Mouse (Mus musculus): ENCODE data around the gene Ccdc91. TPM values are rescaled to one million over a fixed set of nuclear protein-coding genes. Genes with fewer than 3 reads are reported as not detected.

The Ccdc91 gene
- total and polyA plus RNA-seq, 2 experiments = 19.8 to 30.8 TPM

GRCm38 (mm10) chr6:147481141-147481540 lies 5.5 kb downstream of the Ccdc91 start:
- Histone ChIP-seq H3K27me3 (ENCODE audit: control insufficient read depth, insufficient read depth, low read length) (no peaks in the 10 kb centered on the region), H3K4me3 (ENCODE audit: insufficient read depth, low read depth, low read length) (no peak overlapping the region), H3K79me2 (ENCODE audit: control insufficient read depth, insufficient read depth, low read length) (peaks cover 7% of the 10 kb centered on the region; the same call in 1 of the 2 replicates), H3K27ac (replicated peaks; ENCODE audit: insufficient read depth, low read depth, low read length) (no peak overlapping the region), H3K4me1 (ENCODE audit: control insufficient read depth, insufficient read depth, low read length) (peaks cover 4% of the 10 kb centered on the region; the same call in 1 of the 2 replicates), H3K9ac (ENCODE audit: low read depth, low read length) (no peak overlapping the region), H3K36me3 (ENCODE audit: control insufficient read depth, insufficient read depth, low read length) (no peaks in the 10 kb centered on the region)
- 96% methylated on average over 5 of the region's 5 CpGs for WGBS
- DNase-seq (ENCODE audit: extremely low read depth, low read depth, low spot score) = no peak
- TF ChIP-seq POLR2A (IDR thresholded peaks at IDR 0.05; ENCODE audit: extremely low read depth, insufficient read depth, low read length) (no peak), CTCF (IDR thresholded peaks at IDR 0.05; ENCODE audit: low read depth, low read length) (no peak)

- H3K27ac ChIP-seq (replicated peaks; ENCODE audit: insufficient read depth, low read depth, low read length) = no peak overlapping the region
- TF ChIP-seq CTCF (IDR thresholded peaks at IDR 0.05; ENCODE audit: low read depth, low read length) (no peak), POLR2A (IDR thresholded peaks at IDR 0.05; ENCODE audit: extremely low read depth, insufficient read depth, low read length) (no peak)
- H3K4me1 ChIP-seq (ENCODE audit: control insufficient read depth, insufficient read depth, low read length) = no peaks in the 10 kb centered on the region
- WGBS = 98% methylated on average over 3 of the region's 3 CpGs
- H3K9ac ChIP-seq (ENCODE audit: low read depth, low read length) = no peak overlapping the region
- 0 out of 2 replicates have a peak, but pooled peaks cover 2% of the 10 kb centered on the region for H3K27me3 ChIP-seq (ENCODE audit: control insufficient read depth, insufficient read depth, low read length)
- H3K79me2 ChIP-seq (ENCODE audit: control insufficient read depth, insufficient read depth, low read length) = no peaks in the 10 kb centered on the region; the same call in 1 of the 2 replicates
- no peak for DNase-seq (ENCODE audit: extremely low read depth, low read depth, low spot score)
- H3K36me3 ChIP-seq (ENCODE audit: control insufficient read depth, insufficient read depth, low read length) = peaks cover 3% of the 10 kb centered on the region; the same call in 1 of the 2 replicates
- H3K4me3 ChIP-seq (ENCODE audit: insufficient read depth, low read depth, low read length) = no peak overlapping the region
These were observed 14.5 kb downstream of the Ccdc91 start for GRCm38 (mm10) chr6:147490120-147490519.

- Histone ChIP-seq H3K4me3 (ENCODE audit: insufficient read depth, low read depth, low read length) (no peak overlapping the region), H3K9ac (ENCODE audit: low read depth, low read length) (no peak overlapping the region), H3K27me3 (ENCODE audit: control insufficient read depth, insufficient read depth, low read length) (0 out of 2 replicates have a peak, but pooled peaks cover 2% of the 10 kb centered on the region), H3K4me1 (ENCODE audit: control insufficient read depth, insufficient read depth, low read length) (no peaks in the 10 kb centered on the region), H3K36me3 (ENCODE audit: control insufficient read depth, insufficient read depth, low read length) (peaks cover 3% of the 10 kb centered on the region; the same call in 1 of the 2 replicates), H3K79me2 (ENCODE audit: control insufficient read depth, insufficient read depth, low read length) (no peaks in the 10 kb centered on the region; the same call in 1 of the 2 replicates), H3K27ac (replicated peaks; ENCODE audit: insufficient read depth, low read depth, low read length) (no peak overlapping the region)
- TF ChIP-seq POLR2A (IDR thresholded peaks at IDR 0.05; ENCODE audit: extremely low read depth, insufficient read depth, low read length) (no peak), CTCF (IDR thresholded peaks at IDR 0.05; ENCODE audit: low read depth, low read length) (no peak)
- DNase-seq (ENCODE audit: extremely low read depth, low read depth, low spot score) = no peak
- 84% methylated on average over 4 of the region's 4 CpGs for WGBS
These were observed 16.9 kb downstream of the Ccdc91 start for GRCm38 (mm10) chr6:147492551-147492950.

GRCm38 (mm10) chr6:147501439-147501838 lies 25.8 kb downstream of the Ccdc91 start:
- Histone ChIP-seq H3K4me3 (ENCODE audit: insufficient read depth, low read depth, low read length) (no peak overlapping the region), H3K36me3 (ENCODE audit: control insufficient read depth, insufficient read depth, low read length) (no peaks in the 10 kb centered on the region), H3K27me3 (ENCODE audit: control insufficient read depth, insufficient read depth, low read length) (no peaks in the 10 kb centered on the region), H3K9ac (ENCODE audit: low read depth, low read length) (no peak overlapping the region), H3K27ac (replicated peaks; ENCODE audit: insufficient read depth, low read depth, low read length) (no peak overlapping the region), H3K4me1 (ENCODE audit: control insufficient read depth, insufficient read depth, low read length) (no peaks in the 10 kb centered on the region; the same call in 1 of the 2 replicates), H3K79me2 (ENCODE audit: control insufficient read depth, insufficient read depth, low read length) (peaks cover 6% of the 10 kb centered on the region; the same call in 1 of the 2 replicates)
- TF ChIP-seq CTCF (IDR thresholded peaks at IDR 0.05; ENCODE audit: low read depth, low read length) (no peak), POLR2A (IDR thresholded peaks at IDR 0.05; ENCODE audit: extremely low read depth, insufficient read depth, low read length) (no peak)
- WGBS = 95% methylated on average over 3 of the region's 3 CpGs
- no peak for DNase-seq (ENCODE audit: extremely low read depth, low read depth, low spot score)

- peaks cover 4% of the 10 kb centered on the region; the same call in 1 of the 2 replicates for H3K79me2 ChIP-seq (ENCODE audit: control insufficient read depth, insufficient read depth, low read length)
- H3K4me1 ChIP-seq (ENCODE audit: control insufficient read depth, insufficient read depth, low read length) = no peaks in the 10 kb centered on the region
- no peak overlapping the region for H3K4me3 ChIP-seq (ENCODE audit: insufficient read depth, low read depth, low read length)
- H3K27ac ChIP-seq (replicated peaks; ENCODE audit: insufficient read depth, low read depth, low read length) = no peak overlapping the region
- WGBS = 79% methylated on average over 9 of the region's 9 CpGs
- H3K9ac ChIP-seq (ENCODE audit: low read depth, low read length) = no peak overlapping the region
- DNase-seq (ENCODE audit: extremely low read depth, low read depth, low spot score) = no peak
- TF ChIP-seq CTCF (IDR thresholded peaks at IDR 0.05; ENCODE audit: low read depth, low read length) (no peak), POLR2A (IDR thresholded peaks at IDR 0.05; ENCODE audit: extremely low read depth, insufficient read depth, low read length) (no peak)
- no peaks in the 10 kb centered on the region for H3K27me3 ChIP-seq (ENCODE audit: control insufficient read depth, insufficient read depth, low read length)
- no peaks in the 10 kb centered on the region; the same call in 1 of the 2 replicates for H3K36me3 ChIP-seq (ENCODE audit: control insufficient read depth, insufficient read depth, low read length)
These were observed 30.4 kb downstream of the Ccdc91 start for GRCm38 (mm10) chr6:147506074-147506473.

- Histone ChIP-seq H3K27ac (replicated peaks; ENCODE audit: insufficient read depth, low read depth, low read length) (no peak overlapping the region), H3K36me3 (ENCODE audit: control insufficient read depth, insufficient read depth, low read length) (no peaks in the 10 kb centered on the region; the same call in 1 of the 2 replicates), H3K4me3 (ENCODE audit: insufficient read depth, low read depth, low read length) (no peak overlapping the region), H3K9ac (ENCODE audit: low read depth, low read length) (no peak overlapping the region), H3K4me1 (ENCODE audit: control insufficient read depth, insufficient read depth, low read length) (no peaks in the 10 kb centered on the region), H3K79me2 (ENCODE audit: control insufficient read depth, insufficient read depth, low read length) (peaks cover 4% of the 10 kb centered on the region; the same call in 1 of the 2 replicates), H3K27me3 (ENCODE audit: control insufficient read depth, insufficient read depth, low read length) (no peaks in the 10 kb centered on the region)
- 92% methylated on average over 10 of the region's 10 CpGs for WGBS
- DNase-seq (ENCODE audit: extremely low read depth, low read depth, low spot score) = no peak
- TF ChIP-seq CTCF (IDR thresholded peaks at IDR 0.05; ENCODE audit: low read depth, low read length) (no peak), POLR2A (IDR thresholded peaks at IDR 0.05; ENCODE audit: extremely low read depth, insufficient read depth, low read length) (no peak)
These were observed 30.9 kb downstream of the Ccdc91 start for GRCm38 (mm10) chr6:147506496-147506895.

Measured in liver, adult 2 months (tissue).